Mouse (Mus musculus): ENCODE results near the gene Glis2.

DNA sequence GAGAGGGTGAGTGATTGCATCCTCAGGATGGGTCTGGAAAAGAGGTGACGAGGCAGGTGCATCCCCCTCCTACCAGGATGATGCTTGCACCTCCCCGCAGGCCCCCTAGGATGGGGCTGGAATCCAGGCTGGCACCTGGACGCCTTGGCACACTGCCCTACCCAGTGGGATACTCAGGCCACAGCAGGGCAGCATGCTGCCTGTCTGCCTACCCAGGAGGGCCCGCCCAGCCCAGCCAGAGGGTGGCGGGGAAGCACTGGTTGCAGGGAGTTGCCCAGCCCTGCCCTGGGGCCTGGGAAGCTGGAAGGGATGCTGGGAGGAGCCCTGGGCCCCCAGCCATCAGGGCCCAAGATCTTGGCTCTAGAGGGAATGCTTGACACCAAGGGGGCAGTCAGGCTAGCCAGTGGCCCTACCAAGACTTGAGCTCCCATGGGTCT is 1.0 kb downstream of the Glis2 start:
- no peak for TF ChIP-seq CTCF (conservative IDR thresholded peaks at IDR 0.05; ENCODE audit: low read length)
- TF ChIP-seq NANOG (IDR thresholded peaks at IDR 0.05; ENCODE audit: borderline replicate concordance, low read length), result no peak
